Mouse (Mus musculus): Measurements from ENCODE around the gene Cers4. TPM values are rescaled to one million over a fixed set of nuclear protein-coding genes. Genes with fewer than 3 reads are reported as not detected.

The Cers4 gene
- polyA plus RNA-seq, 1 experiment from 2014 or later = 46.2 TPM

DNA sequence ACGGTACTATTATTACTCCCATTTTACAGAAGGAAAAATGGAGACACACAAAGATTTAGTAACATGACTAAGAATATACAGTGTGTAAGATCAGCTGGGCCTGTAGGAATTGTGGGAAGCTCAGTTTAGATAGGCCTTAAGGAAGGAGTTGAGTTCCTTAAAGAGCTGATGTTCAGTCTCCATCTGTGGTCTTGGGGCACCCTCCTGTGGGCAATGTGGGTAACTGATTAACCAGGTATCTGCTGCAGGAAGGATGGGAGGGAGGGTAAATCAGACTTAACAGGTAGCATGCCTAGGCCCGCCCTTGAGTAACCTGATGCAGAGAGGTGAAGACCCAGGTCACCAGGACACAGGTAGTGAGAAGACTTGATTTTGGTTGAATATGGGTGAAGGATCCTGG lies 23.3 kb downstream of the Cers4 start:
- Histone ChIP-seq H3K9ac (replicated peaks; ENCODE audit: low read depth, low read length) (no peak overlapping the region), H3K4me2 (replicated peaks; ENCODE audit: low read depth, low read length) (no peak overlapping the region), H3K4me1 (ENCODE audit: control insufficient read depth, insufficient read depth, low read length) (peaks cover 19% of the 10 kb centered on the region), H3K36me3 (ENCODE audit: control insufficient read depth, insufficient read depth, low read length) (peaks cover 29% of the 10 kb centered on the region), H3K27me3 (ENCODE audit: control insufficient read depth, insufficient read depth, low read length) (no peaks in the 10 kb centered on the region), H3K9me3 (ENCODE audit: control insufficient read depth, low read depth, low read length) (no peaks in the 10 kb centered on the region), H3K4me3 (ENCODE audit: low read depth, low read length) (no peak overlapping the region), H3K27ac (ENCODE audit: low read length) (no peak overlapping the region)
- ATAC-seq (ENCODE audit: insufficient number of reproducible peaks, insufficient read depth, low FRiP score, low read depth) = no peak
- WGBS = 73% methylated on average over 2 of the region's 2 CpGs

DNA sequence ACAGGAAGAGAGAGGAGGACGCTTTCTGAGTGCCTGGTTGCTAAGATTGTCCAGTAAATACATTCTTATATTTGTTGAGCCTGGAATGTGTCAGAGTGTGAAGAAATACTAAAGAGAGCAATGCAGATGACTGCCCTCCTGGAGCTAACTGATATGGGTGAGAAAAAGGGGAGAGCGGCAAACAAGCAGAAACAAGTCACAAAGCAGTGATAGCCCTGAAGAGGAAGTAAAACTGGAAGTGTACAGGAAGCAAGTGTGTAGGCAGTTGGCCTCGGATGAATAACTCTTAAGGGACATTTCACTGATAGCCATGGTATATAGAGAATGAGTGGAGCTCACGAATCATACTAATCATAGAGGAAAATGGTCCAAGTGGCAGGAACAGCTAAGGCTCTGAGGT lies 28.6 kb downstream of the Cers4 start:
- H3K4me2 ChIP-seq (replicated peaks; ENCODE audit: low read depth, low read length) = no peak overlapping the region
- H3K27me3 ChIP-seq (ENCODE audit: control insufficient read depth, insufficient read depth, low read length) = no peaks in the 10 kb centered on the region
- peaks cover 40% of the 10 kb centered on the region for H3K36me3 ChIP-seq (ENCODE audit: control insufficient read depth, insufficient read depth, low read length)
- no peak overlapping the region for H3K4me3 ChIP-seq (ENCODE audit: low read depth, low read length)
- H3K9ac ChIP-seq (replicated peaks; ENCODE audit: low read depth, low read length) = no peak overlapping the region
- 83% methylated on average over 4 of the region's 4 CpGs for whole genome bisulfite sequencing
- ATAC-seq (ENCODE audit: insufficient number of reproducible peaks, insufficient read depth, low FRiP score, low read depth) = no peak
- H3K9me3 ChIP-seq (ENCODE audit: control insufficient read depth, low read depth, low read length) = no peaks in the 10 kb centered on the region
- H3K4me1 ChIP-seq (ENCODE audit: control insufficient read depth, insufficient read depth, low read length) = no peaks in the 10 kb centered on the region
- H3K27ac ChIP-seq (ENCODE audit: low read length) = no peak overlapping the region

DNA sequence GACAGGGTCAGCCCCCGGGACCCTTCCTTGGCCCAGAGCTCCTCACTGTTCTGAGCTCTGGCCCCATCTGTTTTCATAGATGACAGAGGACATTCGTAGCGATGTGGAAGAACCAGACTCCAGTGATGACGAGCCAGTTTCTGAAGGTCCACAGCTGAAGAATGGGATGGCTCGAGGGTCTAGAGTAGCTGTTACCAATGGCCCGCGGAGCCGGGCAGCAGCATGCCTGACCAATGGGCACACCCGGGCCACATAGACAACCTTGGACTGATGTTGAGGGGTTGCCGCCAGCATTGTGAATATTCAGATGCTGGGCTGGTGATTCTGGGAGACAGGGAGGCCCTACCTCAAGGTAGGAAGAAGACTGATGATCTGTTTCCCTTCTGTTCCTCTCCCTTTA lies 30.7 kb downstream of the Cers4 start:
- no peak for ATAC-seq (ENCODE audit: insufficient number of reproducible peaks, insufficient read depth, low FRiP score, low read depth)
- H3K4me2 ChIP-seq (replicated peaks; ENCODE audit: low read depth, low read length) = no peak overlapping the region
- H3K9ac ChIP-seq (replicated peaks; ENCODE audit: low read depth, low read length) = no peak overlapping the region
- H3K4me3 ChIP-seq (ENCODE audit: low read depth, low read length) = no peak overlapping the region
- no peak overlapping the region for H3K27ac ChIP-seq (ENCODE audit: low read length)
- no peaks in the 10 kb centered on the region for H3K9me3 ChIP-seq (ENCODE audit: control insufficient read depth, low read depth, low read length)
- H3K4me1 ChIP-seq (ENCODE audit: control insufficient read depth, insufficient read depth, low read length) = no peaks in the 10 kb centered on the region
- H3K27me3 ChIP-seq (ENCODE audit: control insufficient read depth, insufficient read depth, low read length) = no peaks in the 10 kb centered on the region
- WGBS = 93% methylated on average over 10 of the region's 10 CpGs
- H3K36me3 ChIP-seq (ENCODE audit: control insufficient read depth, insufficient read depth, low read length) = peaks cover 20% of the 10 kb centered on the region

Other genes with a start within 250 kb of the Cers4 start
- 4.9 and 5.3 TPM in 2 replicates for gene Tgfbr3l, start 244.8 kb upstream of the Cers4 start, polyA plus RNA-seq (2014; fragmentation: Nextera tagmentation; extraction: Ambion mirVana)
- gene Snapc2, start 239.9 kb upstream of the Cers4 start, polyA plus RNA-seq (2014; fragmentation: Nextera tagmentation; extraction: Ambion mirVana) = 57.1 and 61.9 TPM in 2 replicates
- 82.9 and 87.4 TPM in 2 replicates for gene Ctxn1, start 233.8 kb upstream of the Cers4 start, polyA plus RNA-seq (2014; fragmentation: Nextera tagmentation; extraction: Ambion mirVana)
- gene Timm44, start 217.1 kb upstream of the Cers4 start, polyA plus RNA-seq (2014; fragmentation: Nextera tagmentation; extraction: Ambion mirVana) = 80.7 and 81.1 TPM in 2 replicates
- 17.0 and 17.2 TPM in 2 replicates for gene Ccl25, start 167.8 kb upstream of the Cers4 start, polyA plus RNA-seq (2014; fragmentation: Nextera tagmentation; extraction: Ambion mirVana)
- gene Elavl1, start 167.6 kb upstream of the Cers4 start, polyA plus RNA-seq (2014; fragmentation: Nextera tagmentation; extraction: Ambion mirVana) = 224 and 239 TPM in 2 replicates
- 11.7 and 17.0 TPM in 2 replicates for gene Zfp958, start 120.1 kb downstream of the Cers4 start, polyA plus RNA-seq (2014; fragmentation: Nextera tagmentation; extraction: Ambion mirVana)

All from stomach, embryonic 14.5 days (tissue).